Mouse (Mus musculus) ZHBTc4 (cell line): ENCODE measurements around the gene Kcnk7.

Experiments used
- DNase-seq: peaks from one replicate; pipeline ENCODE4 v3.0.0-alpha.2; 2011; ENCODE audit warnings: low read depth, low spot score

Gene Kcnk7

DNA sequence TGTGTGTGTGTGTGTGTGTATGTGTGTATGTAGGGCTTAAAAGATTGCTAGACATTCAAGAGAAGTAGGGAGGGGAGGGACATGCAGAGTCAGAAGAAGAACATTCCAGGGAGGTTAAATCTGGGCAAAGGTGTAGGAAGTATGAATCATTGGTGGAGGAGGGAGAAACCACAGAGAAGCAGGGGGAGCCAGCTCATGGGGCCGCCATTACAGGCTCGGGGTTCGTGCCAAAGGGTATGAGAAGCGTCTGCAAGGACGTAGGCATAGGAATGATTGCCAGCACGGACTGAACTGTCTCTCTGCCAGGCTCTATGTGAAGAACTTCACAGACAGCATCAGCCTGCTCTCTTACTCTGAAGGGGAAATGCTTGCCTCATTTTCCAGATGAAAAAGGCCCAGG is 45.3 kb downstream of the Kcnk7 start:
- DNase-seq = no peak

DNA sequence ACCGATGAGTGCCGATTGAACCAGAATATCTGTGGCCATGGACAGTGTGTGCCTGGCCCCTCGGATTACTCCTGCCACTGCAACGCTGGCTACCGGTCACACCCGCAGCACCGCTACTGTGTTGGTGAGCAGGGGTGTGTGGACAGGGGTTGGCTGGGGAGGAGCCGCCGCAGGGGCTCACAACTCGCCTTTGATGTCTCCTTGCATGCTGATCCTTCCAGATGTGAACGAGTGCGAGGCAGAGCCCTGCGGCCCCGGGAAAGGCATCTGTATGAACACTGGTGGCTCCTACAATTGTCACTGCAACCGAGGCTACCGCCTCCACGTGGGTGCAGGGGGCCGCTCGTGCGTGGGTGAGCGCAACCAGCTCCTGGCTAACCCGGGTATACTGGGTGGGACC is 46.8 kb downstream of the Kcnk7 start:
- DNase-seq = peak; percentile 59

DNA sequence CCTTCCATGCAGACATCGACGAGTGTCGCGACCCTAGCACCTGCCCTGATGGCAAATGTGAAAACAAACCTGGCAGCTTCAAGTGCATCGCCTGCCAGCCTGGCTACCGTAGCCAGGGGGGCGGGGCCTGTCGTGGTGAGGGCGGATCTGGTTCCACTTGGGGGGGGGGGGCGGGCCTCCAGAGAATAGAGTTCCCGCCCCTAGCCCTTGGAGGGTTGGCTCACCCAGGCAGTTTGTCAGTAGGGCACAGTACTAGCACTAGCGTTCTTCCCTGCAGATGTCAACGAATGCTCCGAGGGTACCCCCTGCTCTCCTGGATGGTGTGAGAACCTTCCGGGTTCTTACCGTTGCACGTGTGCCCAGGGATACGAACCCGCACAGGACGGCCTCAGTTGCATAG is 47.6 kb downstream of the Kcnk7 start:
- peak; percentile 63 for DNase-seq

DNA sequence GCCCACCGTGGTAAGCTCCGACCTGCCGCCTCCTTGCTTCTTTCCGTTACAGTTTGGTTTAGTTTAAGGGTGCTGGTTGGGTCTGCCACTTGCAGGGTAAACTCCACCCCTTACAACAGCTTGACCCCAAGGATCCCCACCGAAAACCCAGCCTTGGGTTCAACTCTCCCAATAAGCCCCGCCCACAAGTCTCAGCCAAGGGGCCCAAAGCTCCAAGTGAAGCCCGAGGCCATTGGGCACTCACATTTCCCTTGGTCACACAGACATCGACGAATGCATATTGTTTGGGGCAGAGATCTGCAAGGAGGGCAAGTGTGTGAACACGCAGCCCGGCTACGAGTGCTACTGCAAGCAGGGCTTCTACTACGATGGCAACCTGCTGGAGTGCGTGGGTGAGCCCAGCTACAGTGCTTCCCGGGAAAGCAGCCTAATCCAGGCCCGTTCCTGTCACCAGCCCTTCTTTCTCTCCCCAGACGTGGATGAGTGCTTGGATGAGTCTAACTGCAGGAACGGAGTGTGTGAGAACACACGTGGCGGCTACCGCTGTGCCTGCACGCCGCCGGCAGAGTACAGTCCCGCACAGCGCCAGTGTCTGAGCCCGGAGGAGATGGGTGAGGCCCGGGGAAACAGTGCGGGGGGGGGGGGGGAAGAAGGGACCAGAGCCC is 52.3 kb downstream of the Kcnk7 start:
- peak; percentile 47 for DNase-seq
